Mouse (Mus musculus) heart, embryonic 12.5 days (tissue): ENCODE results near the gene Zfp644. TPM values are rescaled to one million over a fixed set of nuclear protein-coding genes. Genes with fewer than 3 reads are reported as not detected.
"Not testable (repeated sequence)": the region's sequence is repeated elsewhere in the genome, so short reads cannot be mapped to it uniquely, and the experiment has no call there.

Source experiments
- ATAC-seq: fragments of 200-750 bp; cut with Nextera tagmentation; 2 replicates; pipeline ENCODE4 v1.8.0; 2017; ENCODE audit warnings: moderate TSS enrichment, moderate library complexity; ENCODE audit not compliant: insufficient number of reproducible peaks, low FRiP score
- H3K27ac ChIP-seq: fragments of 300-500 bp; sonication (generic); 2 replicates; pipeline ENCODE4 v1.5.1; 2016; ENCODE audit warnings: mild to moderate bottlenecking, moderate library complexity; ENCODE audit not compliant: poor library complexity, severe bottlenecking
- H3K27me3 ChIP-seq: fragments of 300-500 bp; sonication (generic); replicated peaks from 2 replicates; pipeline ENCODE4 v1.6.1; 2016; ENCODE audit warnings: mild to moderate bottlenecking, moderate library complexity
- H3K36me3 ChIP-seq: fragments of 300-500 bp; sonication (generic); 2 replicates; pipeline ENCODE4 v1.6.1; 2016; ENCODE audit warnings: mild to moderate bottlenecking, moderate library complexity
- H3K4me1 ChIP-seq: fragments of 300-500 bp; sonication (generic); replicated peaks from 2 replicates; pipeline ENCODE4 v1.6.1; 2016; ENCODE audit warnings: mild to moderate bottlenecking
- H3K4me2 ChIP-seq: fragments of 300-500 bp; sonication (generic); 2 replicates; pipeline ENCODE4 v1.6.1; 2016; ENCODE audit warnings: mild to moderate bottlenecking, moderate library complexity
- H3K4me3 ChIP-seq: fragments of 300-500 bp; sonication (generic); 2 replicates; pipeline ENCODE4 v1.5.1; 2016; ENCODE audit warnings: mild to moderate bottlenecking
- H3K9ac ChIP-seq: fragments of 300-500 bp; sonication (generic); 2 replicates; pipeline ENCODE4 v1.6.1; 2016; ENCODE audit warnings: mild to moderate bottlenecking, moderate library complexity
- H3K9me3 ChIP-seq: fragments of 300-500 bp; sonication (generic); replicated peaks from 2 replicates; pipeline ENCODE4 v1.6.1; 2016; ENCODE audit warnings: mild to moderate bottlenecking, moderate library complexity
- WGBS: fragments of 180-500 bp; shearing (Covaris S2); methylation state at CpG from one replicate; pipeline ENCODE4 v1.1.7; 2016; 5-methylcytosine and 5-hydroxymethylcytosine counted together
- polyA plus RNA-seq: library from polyadenylated mRNA; unstranded; fragments of >200 nt; fragmentation: Nextera tagmentation; extraction: Ambion mirVana; gene quantifications from 2 replicates; pipeline ENCODE4 v1.2.1, GENCODE M21; 2016

Zfp644 gene
- polyA plus RNA-seq, 1 experiment from 2014 or later = 61.1 TPM

DNA sequence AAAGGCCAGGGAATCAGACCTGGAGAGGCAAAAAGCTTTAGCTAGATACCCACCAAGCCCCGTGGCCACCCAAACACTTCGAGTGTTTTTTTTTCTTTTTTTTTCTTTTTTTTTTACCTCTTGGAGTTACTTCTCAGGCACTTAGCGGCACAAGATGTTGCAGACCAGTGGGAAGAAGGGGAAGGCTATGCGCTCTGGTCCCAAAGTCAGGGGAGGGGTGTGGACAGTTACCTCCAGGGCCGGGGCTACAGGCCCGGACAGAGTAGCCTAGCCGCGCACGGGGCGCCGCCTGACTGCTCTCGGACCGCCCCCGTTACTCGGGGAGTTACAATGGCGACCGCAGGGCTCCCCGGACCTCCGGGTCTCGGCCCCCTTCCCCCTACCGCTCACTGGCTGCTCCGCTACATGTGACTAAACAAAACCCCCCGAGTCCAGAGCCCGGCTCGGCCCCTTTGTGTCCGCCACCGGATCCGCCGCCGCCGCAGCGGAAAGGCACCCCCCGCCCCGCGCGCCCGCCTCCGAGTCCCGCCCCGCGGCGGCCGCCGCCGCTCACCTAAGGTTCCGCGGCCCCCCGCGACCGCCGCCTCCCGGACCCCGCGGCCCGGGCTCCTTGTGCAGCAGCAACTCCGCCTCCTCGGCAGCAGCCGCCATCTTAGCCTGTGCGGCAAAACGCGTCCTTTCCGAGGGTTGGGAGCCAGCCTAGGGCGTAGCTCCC is 1.2 kb downstream of the Zfp644 start:
- Histone ChIP-seq H3K27me3 (no peaks in the 10 kb centered on the region), H3K36me3 (peaks cover 6% of the 10 kb centered on the region; the same call in 1 of the 2 replicates), H3K9me3 (no peaks in the 10 kb centered on the region), H3K4me1 (peaks cover 30% of the 10 kb centered on the region), H3K4me3 (peak overlapping the region; percentile 94), H3K27ac (peak overlapping the region; percentile 100), H3K9ac (peak overlapping the region; percentile 96), H3K4me2 (peak overlapping the region; percentile 76)
- ATAC-seq = peak; percentile 83
- under 1% methylated on average over 63 of the region's 63 CpGs for WGBS

DNA sequence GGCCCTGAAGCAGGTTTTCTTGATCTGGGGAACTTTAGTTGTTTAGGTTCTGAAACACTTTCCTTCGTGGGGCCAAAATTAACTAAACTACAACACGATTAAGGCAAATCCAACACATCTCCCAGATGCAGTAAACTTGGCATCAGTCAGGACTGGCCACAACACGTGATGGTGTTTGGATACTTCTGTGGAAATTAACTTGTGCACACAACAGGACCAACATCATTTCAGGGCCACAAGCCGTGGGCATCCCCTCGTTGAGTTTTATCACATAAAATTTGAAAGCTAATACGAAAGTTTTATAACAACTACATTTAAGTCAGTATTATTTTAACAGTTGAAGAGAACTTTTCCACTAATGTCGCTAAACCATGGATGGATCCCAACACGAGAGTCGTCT is 1.9 kb downstream of the Zfp644 start:
- ATAC-seq = no peak
- H3K4me2 ChIP-seq = peak overlapping the region; percentile 76
- no peaks in the 10 kb centered on the region for H3K27me3 ChIP-seq
- H3K9ac ChIP-seq = peak overlapping the region; percentile 96
- H3K36me3 ChIP-seq = peaks cover 6% of the 10 kb centered on the region; the same call in 1 of the 2 replicates
- H3K4me1 ChIP-seq = peaks cover 30% of the 10 kb centered on the region
- H3K9me3 ChIP-seq = no peaks in the 10 kb centered on the region
- WGBS = 43% methylated on average over 9 of the region's 9 CpGs
- H3K27ac ChIP-seq = peak overlapping the region; percentile 100; the same call in 1 of the 2 replicates
- peak overlapping the region; percentile 94 for H3K4me3 ChIP-seq

DNA sequence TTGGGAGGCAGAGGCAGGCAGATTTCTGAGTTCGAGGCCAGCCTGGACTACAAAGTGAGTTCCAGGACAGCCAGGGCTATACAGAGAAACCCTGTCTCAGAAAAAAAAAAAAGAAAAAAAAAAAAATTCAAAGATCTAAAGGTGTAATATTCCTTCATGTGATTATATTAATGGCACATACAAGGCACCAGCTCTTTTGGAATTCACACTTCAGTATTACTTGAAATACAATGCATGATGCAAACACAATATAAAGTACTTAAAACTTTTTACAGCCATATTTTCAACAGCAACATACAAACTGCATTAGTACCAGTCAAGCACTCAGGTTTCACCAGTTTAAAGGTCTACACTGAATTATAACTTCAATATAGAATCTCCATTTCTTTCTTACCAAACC is 2.4 kb downstream of the Zfp644 start:
- no peak for ATAC-seq
- H3K27me3 ChIP-seq = no peaks in the 10 kb centered on the region
- H3K4me2 ChIP-seq = peak overlapping the region; percentile 76
- H3K9me3 ChIP-seq = no peaks in the 10 kb centered on the region
- H3K9ac ChIP-seq = no peak overlapping the region; the same call in 1 of the 2 replicates
- no peak overlapping the region for H3K27ac ChIP-seq
- peaks cover 6% of the 10 kb centered on the region; the same call in 1 of the 2 replicates for H3K36me3 ChIP-seq
- 89% methylated on average over 1 of the region's 1 CpGs for WGBS
- peaks cover 30% of the 10 kb centered on the region for H3K4me1 ChIP-seq
- peak overlapping the region; percentile 94 for H3K4me3 ChIP-seq

DNA sequence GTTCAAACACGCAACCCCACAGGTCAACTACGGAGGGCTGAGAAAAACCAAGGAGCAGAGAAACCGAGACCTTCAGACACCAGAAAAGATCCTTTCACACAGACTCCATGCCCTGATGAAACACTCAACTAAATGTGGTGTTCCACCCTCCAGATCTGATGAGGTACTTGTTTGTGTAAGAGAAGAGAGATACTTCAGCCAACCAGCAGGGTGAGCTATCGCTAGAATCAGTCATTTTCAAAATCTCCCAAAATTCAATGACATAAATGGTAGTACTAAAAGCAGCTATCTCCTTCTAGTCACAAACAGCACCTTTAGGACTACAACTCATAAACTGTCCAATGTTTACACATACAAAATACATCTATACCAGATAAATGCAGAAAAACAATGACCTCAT is 4.1 kb downstream of the Zfp644 start:
- ATAC-seq = no peak
- WGBS = 83% methylated on average over 4 of the region's 4 CpGs

GRCm38 (mm10) chr5:106680636-106681458 is 16.2 kb downstream of the Zfp644 start:
- peaks cover 18% of the 10 kb centered on the region for H3K36me3 ChIP-seq
- no peak overlapping the region for H3K9ac ChIP-seq
- no peak overlapping the region for H3K27ac ChIP-seq
- H3K4me2 ChIP-seq = no peak overlapping the region
- 85% methylated on average over 6 of the region's 6 CpGs for WGBS
- no peak overlapping the region for H3K4me3 ChIP-seq
- H3K9me3 ChIP-seq = no peaks in the 10 kb centered on the region
- no peak for ATAC-seq
- H3K27me3 ChIP-seq = no peaks in the 10 kb centered on the region
- 0 out of 2 replicates have a peak, but pooled peaks cover 5% of the 10 kb centered on the region for H3K4me1 ChIP-seq

More for the DNA sequence above, 4.1 kb downstream of the Zfp644 start:
- Histone ChIP-seq H3K27ac (no peak overlapping the region), H3K4me3 (no peak overlapping the region), H3K27me3 (no peaks in the 10 kb centered on the region), H3K4me2 (no peak overlapping the region), H3K9ac (no peak overlapping the region), H3K36me3 (peaks cover 12% of the 10 kb centered on the region), H3K9me3 (no peaks in the 10 kb centered on the region), H3K4me1 (peaks cover 30% of the 10 kb centered on the region)

DNA sequence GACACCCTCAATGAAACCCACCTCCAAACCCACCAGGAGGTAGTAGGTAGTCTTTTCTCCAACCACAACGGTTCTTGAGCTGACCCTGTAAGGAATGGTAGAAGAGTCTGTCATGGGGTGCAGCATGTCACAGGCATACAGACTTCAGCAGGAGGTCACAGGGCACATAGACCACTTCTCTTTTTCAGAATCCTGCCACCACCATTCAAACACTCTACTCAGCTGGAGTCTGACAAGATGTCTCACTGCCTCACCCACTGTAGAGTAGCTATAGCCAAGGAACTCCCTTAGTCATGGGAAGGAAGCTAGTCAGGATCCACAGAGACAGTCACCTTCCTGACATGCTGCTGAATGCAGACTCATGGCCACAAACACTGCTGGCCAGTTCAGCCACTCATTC is 17.4 kb downstream of the Zfp644 start:
- Histone ChIP-seq H3K36me3 (peaks cover 18% of the 10 kb centered on the region), H3K4me2 (no peak overlapping the region), H3K27me3 (no peaks in the 10 kb centered on the region), H3K4me1 (0 out of 2 replicates have a peak, but pooled peaks cover 5% of the 10 kb centered on the region), H3K9ac (no peak overlapping the region), H3K4me3 (no peak overlapping the region), H3K27ac (no peak overlapping the region), H3K9me3 (no peaks in the 10 kb centered on the region)
- no peak for ATAC-seq
- WGBS = 88% methylated on average over 1 of the region's 1 CpGs

GRCm38 (mm10) chr5:106678823-106679222 is 18.3 kb downstream of the Zfp644 start:
- not testable (repeated sequence) for ATAC-seq, H3K27me3 ChIP-seq, H3K27ac ChIP-seq, H3K9ac ChIP-seq, H3K4me1 ChIP-seq, H3K4me3 ChIP-seq, H3K4me2 ChIP-seq, H3K9me3 ChIP-seq
- WGBS = 52% methylated on average over 1 of the region's 1 CpGs
- H3K36me3 ChIP-seq = peaks cover 18% of the 10 kb centered on the region

DNA sequence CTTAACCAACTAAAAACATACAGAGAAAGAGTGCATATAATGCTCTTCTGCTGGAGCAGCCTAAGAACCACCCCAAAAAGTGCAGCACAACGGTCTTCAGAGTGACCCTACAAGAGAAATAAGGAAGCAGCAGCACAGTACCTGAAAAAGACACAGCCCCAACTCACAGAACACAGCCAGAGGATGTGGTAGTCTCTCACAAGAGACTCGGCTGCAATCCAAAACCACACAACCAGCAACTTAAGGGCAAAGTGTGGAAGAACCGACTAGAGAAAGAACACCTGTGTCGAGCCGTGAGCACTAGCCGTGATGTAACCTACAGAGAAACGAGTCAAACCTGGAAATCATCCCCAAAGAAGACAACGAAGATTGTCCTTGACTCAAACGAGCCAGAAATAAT is 20.3 kb downstream of the Zfp644 start:
- Histone ChIP-seq H3K4me1 (peaks cover 13% of the 10 kb centered on the region), H3K4me2 (no peak overlapping the region), H3K27ac (no peak overlapping the region), H3K9ac (no peak overlapping the region), H3K9me3 (no peaks in the 10 kb centered on the region), H3K4me3 (no peak overlapping the region), H3K27me3 (no peaks in the 10 kb centered on the region), H3K36me3 (peaks cover 17% of the 10 kb centered on the region)
- WGBS = 87% methylated on average over 9 of the region's 9 CpGs
- no peak for ATAC-seq

GRCm38 (mm10) chr5:106672597-106672996 is 24.5 kb downstream of the Zfp644 start:
- H3K4me2 ChIP-seq = no peak overlapping the region
- no peak overlapping the region for H3K27ac ChIP-seq
- ATAC-seq = no peak
- no peak overlapping the region for H3K9ac ChIP-seq
- no peaks in the 10 kb centered on the region for H3K27me3 ChIP-seq
- peaks cover 18% of the 10 kb centered on the region for H3K4me1 ChIP-seq
- peaks cover 29% of the 10 kb centered on the region for H3K36me3 ChIP-seq
- no peak overlapping the region for H3K4me3 ChIP-seq
- H3K9me3 ChIP-seq = no peaks in the 10 kb centered on the region

DNA sequence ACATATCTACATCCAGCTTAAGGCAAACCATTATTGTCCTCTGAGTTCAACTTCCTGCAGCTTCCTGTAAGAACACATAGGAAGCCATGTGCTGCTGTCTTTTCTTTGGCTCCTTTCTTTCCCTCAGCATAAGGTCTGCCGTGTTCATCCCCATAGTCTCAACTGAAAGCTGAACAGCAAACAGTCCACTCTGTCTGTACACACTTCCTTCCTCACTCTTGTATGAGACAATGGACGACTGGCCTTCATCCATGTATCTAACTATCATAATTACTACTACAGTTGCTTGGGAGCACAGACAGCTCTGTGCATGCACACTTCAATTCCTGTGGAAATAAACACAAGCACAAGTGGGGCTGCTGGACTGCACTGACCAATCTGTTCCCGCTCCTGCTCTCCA is 25.2 kb downstream of the Zfp644 start:
- no peaks in the 10 kb centered on the region for H3K27me3 ChIP-seq

GRCm38 (mm10) chr5:106664910-106665309 is 32.2 kb downstream of the Zfp644 start:
- no peak overlapping the region for H3K27ac ChIP-seq
- WGBS = 51% methylated on average over 4 of the region's 4 CpGs
- no peak overlapping the region for H3K4me3 ChIP-seq
- H3K4me1 ChIP-seq = peaks cover 3% of the 10 kb centered on the region; the same call in 1 of the 2 replicates
- no peak overlapping the region for H3K9ac ChIP-seq
- peaks cover 21% of the 10 kb centered on the region for H3K36me3 ChIP-seq
- H3K9me3 ChIP-seq = 0 out of 2 replicates have a peak, but pooled peaks cover 2% of the 10 kb centered on the region
- no peak overlapping the region for H3K4me2 ChIP-seq
- no peaks in the 10 kb centered on the region for H3K27me3 ChIP-seq
- no peak for ATAC-seq

More for the DNA sequence above, 25.2 kb downstream of the Zfp644 start:
- Histone ChIP-seq H3K4me2 (no peak overlapping the region), H3K36me3 (peaks cover 32% of the 10 kb centered on the region), H3K4me1 (peaks cover 18% of the 10 kb centered on the region), H3K27ac (peak overlapping the region; percentile 47; the same call in 1 of the 2 replicates), H3K4me3 (no peak overlapping the region), H3K9me3 (0 out of 2 replicates have a peak, but pooled peaks cover 2% of the 10 kb centered on the region), H3K9ac (no peak overlapping the region)
- no peak for ATAC-seq
- 68% methylated on average over 3 of the region's 3 CpGs for WGBS
